Mouse (Mus musculus) bone marrow macrophage, adult 2 months (primary cell): ENCODE measurements at regions not wholly inside any gene's neighbourhood (a gene's known extent, or its start where the extent isn't known, plus 50 kb on each side); places are given as distances from the start of the nearest gene placed in this dataset.

ENCODE experiments used
- H3K27ac ChIP-seq: 2 replicates; pipeline ENCODE4 v1.5.1; 2012; ENCODE audit warnings: low read depth, low read length; ENCODE audit not compliant: insufficient read depth
- H3K4me1 ChIP-seq: 2 replicates; pipeline ENCODE4 v1.6.1; 2012; ENCODE audit warnings: low read length; ENCODE audit not compliant: control insufficient read depth, insufficient read depth
- H3K4me3 ChIP-seq: 2 replicates; pipeline ENCODE4 v1.5.1; 2012; ENCODE audit warnings: mild to moderate bottlenecking, low read length, moderate library complexity; ENCODE audit not compliant: insufficient read depth
- CTCF ChIP-seq: IDR thresholded peaks from 2 replicates; pipeline ENCODE4 v1.5.1; 2012; ENCODE audit warnings: low read depth, mild to moderate bottlenecking, low read length, moderate library complexity
- POLR2A ChIP-seq: IDR thresholded peaks from 2 replicates; pipeline ENCODE4 v1.6.1; 2012; ENCODE audit warnings: mild to moderate bottlenecking, low read depth, low read length, borderline replicate concordance

GRCm38 (mm10) chr16:93116111-93116969 lies 290.4 kb upstream of the Runx1 start:
- Histone ChIP-seq H3K4me1 (no peaks in the 10 kb centered on the region), H3K4me3 (no peak overlapping the region), H3K27ac (no peak overlapping the region)
- TF ChIP-seq CTCF (no peak), POLR2A (no peak)

GRCm38 (mm10) chr16:93110912-93111311 lies 285.0 kb upstream of the Runx1 start:
- H3K4me3 ChIP-seq, result no peak overlapping the region
- no peak overlapping the region for H3K27ac ChIP-seq
- TF ChIP-seq CTCF (no peak), POLR2A (no peak)
- H3K4me1 ChIP-seq, result peaks cover 15% of the 10 kb centered on the region

- H3K4me1 ChIP-seq, result peaks cover 15% of the 10 kb centered on the region
- no peak overlapping the region for H3K27ac ChIP-seq
- no peak overlapping the region for H3K4me3 ChIP-seq
- no peak for TF ChIP-seq CTCF
- no peak for TF ChIP-seq POLR2A
Observed at GRCm38 (mm10) chr16:93110451-93110850, 284.5 kb upstream of the Runx1 start.

GRCm38 (mm10) chr16:93109683-93110407 lies 283.9 kb upstream of the Runx1 start:
- Histone ChIP-seq H3K4me3 (no peak overlapping the region), H3K4me1 (peaks cover 15% of the 10 kb centered on the region), H3K27ac (no peak overlapping the region)
- TF ChIP-seq POLR2A (no peak), CTCF (no peak)

GRCm38 (mm10) chr16:93107524-93107845 lies 281.5 kb upstream of the Runx1 start:
- H3K27ac ChIP-seq, result no peak overlapping the region
- TF ChIP-seq CTCF (no peak), POLR2A (no peak)

GRCm38 (mm10) chr16:93106811-93107523 lies 281.0 kb upstream of the Runx1 start:
- no peak for TF ChIP-seq CTCF
- Histone ChIP-seq H3K4me1 (peaks cover 17% of the 10 kb centered on the region), H3K4me3 (no peak overlapping the region), H3K27ac (no peak overlapping the region)

More at GRCm38 (mm10) chr16:93107524-93107845, 281.5 kb upstream of the Runx1 start:
- H3K4me3 ChIP-seq, result no peak overlapping the region
- H3K4me1 ChIP-seq, result peaks cover 17% of the 10 kb centered on the region

GRCm38 (mm10) chr16:93102174-93102573 lies 276.2 kb upstream of the Runx1 start:
- peaks cover 4% of the 10 kb centered on the region; the same call in 1 of the 2 replicates for H3K4me1 ChIP-seq
- no peak overlapping the region for H3K27ac ChIP-seq
- H3K4me3 ChIP-seq, result no peak overlapping the region
- TF ChIP-seq POLR2A (no peak), CTCF (no peak)

- Histone ChIP-seq H3K4me1 (peaks cover 9% of the 10 kb centered on the region; the same call in 1 of the 2 replicates), H3K4me3 (no peak overlapping the region), H3K27ac (no peak overlapping the region)
- TF ChIP-seq CTCF, result no peak
Observed at GRCm38 (mm10) chr16:93098057-93098456, 272.1 kb upstream of the Runx1 start.

GRCm38 (mm10) chr16:93096175-93096574 lies 270.2 kb upstream of the Runx1 start:
- no peak overlapping the region for H3K4me3 ChIP-seq
- no peak overlapping the region for H3K27ac ChIP-seq
- peaks cover 7% of the 10 kb centered on the region; the same call in 1 of the 2 replicates for H3K4me1 ChIP-seq
- TF ChIP-seq POLR2A (no peak), CTCF (no peak)

GRCm38 (mm10) chr16:93092796-93093195 lies 266.8 kb upstream of the Runx1 start:
- Histone ChIP-seq H3K27ac (no peak overlapping the region), H3K4me3 (no peak overlapping the region), H3K4me1 (peaks cover 12% of the 10 kb centered on the region)
- TF ChIP-seq POLR2A (no peak), CTCF (no peak)
